Mouse (Mus musculus) megakaryocyte-erythroid progenitor cell, adult 5-6 weeks (primary cell): ENCODE results near the gene Top3a. TPM values are rescaled to one million over a fixed set of nuclear protein-coding genes. Genes with fewer than 3 reads are reported as not detected.
"Not testable (repeated sequence)": the region's sequence is repeated elsewhere in the genome, so short reads cannot be mapped to it uniquely, and the experiment has no call there.

Source experiments
- ATAC-seq: replicated peaks from 2 replicates; pipeline ENCODE4 v1.8.0; 2016; ENCODE audit warnings: mild to moderate bottlenecking, inconsistent platforms; ENCODE audit not compliant: severe bottlenecking, poor library complexity, low FRiP score, low TSS enrichment
- total RNA-seq, 2 experiments: library from RNA; stranded (forward) in 1 of 2; stranded (reverse) in 1 of 2; fragments of 200-1000, 215-1000 nt in 1 of 2; fragments of >200 nt in 1 of 2; fragmentation: Nextera tagmentation in 1 of 2; gene quantifications; 2 replicates each; pipeline ENCODE4 v1.2.3; 2014 to 2017

Top3a gene
- total RNA-seq (2014; fragmentation: Nextera tagmentation) = 17.9 and 18.8 TPM in 2 replicates
- total RNA-seq (2017) = 19.8 and 24.8 TPM in 2 replicates

DNA sequence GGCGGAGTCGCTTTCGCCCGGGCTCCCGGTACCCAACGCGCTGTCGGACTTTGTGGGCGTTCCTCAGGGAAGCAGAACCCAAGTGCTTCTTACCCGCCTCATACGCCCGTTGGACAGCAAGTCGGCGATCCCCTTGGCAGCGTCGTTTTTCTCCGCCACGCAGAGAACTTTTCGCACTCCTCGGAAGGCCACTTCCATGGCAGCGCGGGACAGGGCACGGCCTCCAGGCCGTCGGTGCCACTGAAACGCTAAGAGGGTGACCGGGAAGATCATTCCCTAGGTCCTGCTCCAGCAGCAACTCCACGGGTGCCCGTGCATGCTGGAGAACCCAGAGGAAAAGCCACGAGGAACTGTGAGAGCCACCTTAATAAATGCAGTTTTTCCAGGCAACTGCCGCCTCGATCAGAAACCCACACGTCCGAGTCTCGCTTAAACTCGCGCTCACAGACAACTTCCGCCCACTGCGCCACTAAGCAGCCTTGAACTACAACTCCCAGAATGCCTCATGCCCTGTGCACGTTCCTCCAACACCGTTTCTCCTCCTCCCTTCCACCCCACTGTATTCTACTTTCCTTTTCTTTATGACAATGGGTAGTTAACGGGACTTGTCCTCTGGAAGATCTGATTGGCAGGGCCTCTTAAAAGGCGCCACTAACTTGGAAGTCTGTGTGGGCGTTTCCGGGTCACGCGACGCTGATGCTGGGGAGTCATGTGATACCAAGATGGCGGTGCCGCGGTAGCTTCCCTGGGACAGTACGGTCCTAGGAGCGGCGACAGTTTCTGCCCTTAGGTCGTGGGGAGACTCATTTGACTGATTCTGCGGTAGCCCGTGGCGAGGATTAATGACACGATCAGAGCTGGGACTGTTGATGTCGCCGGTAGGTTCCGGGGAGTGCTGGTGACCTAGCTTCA is at the start of gene Top3a, which contains the start of gene Smcr8:
Top3a (minus strand) TSS at position 537 of the 912 bp plus-strand sequence.
Smcr8 (plus strand) TSS at position 696 of the 912 bp plus-strand sequence.
- ATAC-seq = peak; percentile 93

DNA sequence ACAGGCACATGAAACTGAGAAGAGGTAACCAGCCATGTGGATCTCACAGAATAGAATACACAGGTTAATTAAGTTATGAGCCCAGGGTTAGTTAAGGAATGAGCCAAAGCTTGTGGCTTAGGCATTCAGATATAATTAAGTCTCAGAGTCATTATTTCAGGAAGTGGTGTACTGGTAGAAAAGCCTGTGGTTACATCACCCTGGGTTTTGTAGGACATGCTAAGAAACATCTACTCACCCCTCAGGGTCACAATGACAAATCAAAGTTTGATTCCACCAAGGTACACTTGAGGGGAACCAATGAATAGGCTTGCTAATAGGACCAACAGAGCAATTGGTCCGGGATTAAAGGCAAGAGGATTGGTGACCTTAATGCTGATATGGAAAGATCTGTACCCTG is 49.5 kb upstream of the Top3a start:
- ATAC-seq = no peak

DNA sequence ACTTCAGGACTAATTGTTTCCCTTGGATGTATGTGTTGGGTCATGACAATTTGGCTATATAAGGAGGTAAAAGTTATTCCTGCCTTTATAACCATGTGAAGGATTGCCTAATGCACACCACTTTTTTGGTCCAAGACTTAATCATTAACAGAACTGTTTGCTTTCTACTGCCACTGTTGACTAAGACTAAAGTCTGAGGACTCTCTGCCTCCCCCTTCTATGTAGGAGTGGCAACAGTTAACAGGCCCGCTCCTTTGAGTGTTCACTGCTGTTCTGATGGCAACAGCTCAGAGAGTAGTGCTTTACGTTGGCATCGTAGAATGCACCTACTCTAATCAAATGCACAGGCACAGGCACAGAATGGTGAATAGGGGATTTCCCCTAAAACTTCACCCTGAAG is 48.0 kb upstream of the Top3a start:
- ATAC-seq = no peak

DNA sequence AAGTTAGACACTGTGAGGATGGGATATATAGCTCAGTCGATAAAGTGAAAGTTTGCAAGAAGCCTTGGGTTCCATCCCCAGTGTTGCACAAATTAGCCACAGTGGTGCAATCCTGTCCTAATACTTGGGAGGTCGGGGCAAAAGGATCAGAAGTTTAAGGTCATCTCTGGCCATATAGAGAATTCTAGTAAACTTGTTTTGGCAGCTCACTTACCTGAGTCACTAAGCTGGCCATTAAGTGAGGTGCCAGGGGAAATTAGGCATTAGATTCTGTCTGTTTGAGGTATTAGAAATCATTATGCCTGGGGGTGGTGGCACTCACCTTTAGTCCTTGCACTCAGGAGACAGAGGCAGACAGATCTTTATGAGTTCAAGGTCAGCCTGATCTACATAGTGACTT is 46.6 kb upstream of the Top3a start:
- no peak for ATAC-seq

DNA sequence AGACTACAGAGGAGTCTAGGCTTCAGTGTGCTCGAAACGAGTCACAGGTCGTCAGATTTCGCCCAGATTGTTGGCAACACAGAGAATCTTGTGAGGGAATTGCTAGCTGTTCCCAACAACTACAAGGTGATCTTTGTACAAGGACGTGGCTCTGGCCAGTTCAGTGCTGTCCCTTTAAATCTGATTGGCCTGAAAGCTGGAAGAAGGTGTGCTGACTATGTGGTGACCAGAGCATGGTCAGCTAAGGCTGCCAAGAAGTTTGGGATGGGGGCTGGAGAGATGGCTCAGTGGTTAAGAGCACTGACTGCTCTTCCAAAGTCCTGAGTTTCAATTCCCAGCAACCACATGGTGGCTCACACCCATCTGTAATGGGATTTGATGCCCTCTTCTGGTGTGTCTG is 39.2 kb upstream of the Top3a start:
- no peak for ATAC-seq

DNA sequence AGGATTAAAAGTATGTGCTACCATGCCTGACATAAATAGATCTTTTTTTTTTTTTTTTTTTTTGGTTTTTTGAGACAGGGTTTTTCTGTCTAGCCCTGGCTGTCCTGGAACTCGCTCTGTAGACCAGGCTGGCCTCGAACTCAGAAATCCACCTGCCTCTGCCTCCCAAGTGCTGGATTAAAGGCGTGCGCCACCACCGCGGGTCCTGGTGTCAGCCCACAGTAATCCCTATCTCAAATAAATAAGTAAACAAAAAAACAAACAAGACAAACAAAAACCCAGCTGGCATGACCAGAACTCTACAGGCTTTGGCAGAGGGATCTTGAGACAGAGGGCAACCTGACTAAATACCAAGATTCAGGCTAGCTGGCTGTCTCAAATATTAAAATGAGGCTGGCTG is 34.5 kb upstream of the Top3a start, which contains the start of gene Shmt1:
Shmt1 (minus strand) TSS at position 101 of the 400 bp plus-strand sequence.
- ATAC-seq = not testable (repeated sequence)

DNA sequence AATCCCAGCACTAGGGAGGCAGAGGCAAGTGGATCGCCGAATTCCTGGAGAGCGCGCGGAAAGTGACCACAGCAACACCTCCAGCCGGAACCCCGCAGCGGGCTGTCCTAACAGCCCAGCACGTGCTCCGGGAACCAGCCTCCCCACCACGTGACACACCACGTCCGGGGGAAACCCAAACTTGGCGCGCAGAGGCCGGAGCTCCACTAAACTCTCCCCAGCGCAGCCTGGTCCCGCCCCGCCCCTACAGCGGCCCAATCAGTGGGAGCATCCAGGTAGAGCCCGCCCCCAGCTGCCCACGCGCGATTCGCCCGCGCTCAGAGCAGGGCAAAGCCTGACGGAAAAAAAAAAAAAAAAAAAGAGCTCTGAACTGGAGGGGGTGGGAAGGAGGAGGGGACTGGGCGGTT is 33.9 kb upstream of the Top3a start:
- ATAC-seq = peak; percentile 99

DNA sequence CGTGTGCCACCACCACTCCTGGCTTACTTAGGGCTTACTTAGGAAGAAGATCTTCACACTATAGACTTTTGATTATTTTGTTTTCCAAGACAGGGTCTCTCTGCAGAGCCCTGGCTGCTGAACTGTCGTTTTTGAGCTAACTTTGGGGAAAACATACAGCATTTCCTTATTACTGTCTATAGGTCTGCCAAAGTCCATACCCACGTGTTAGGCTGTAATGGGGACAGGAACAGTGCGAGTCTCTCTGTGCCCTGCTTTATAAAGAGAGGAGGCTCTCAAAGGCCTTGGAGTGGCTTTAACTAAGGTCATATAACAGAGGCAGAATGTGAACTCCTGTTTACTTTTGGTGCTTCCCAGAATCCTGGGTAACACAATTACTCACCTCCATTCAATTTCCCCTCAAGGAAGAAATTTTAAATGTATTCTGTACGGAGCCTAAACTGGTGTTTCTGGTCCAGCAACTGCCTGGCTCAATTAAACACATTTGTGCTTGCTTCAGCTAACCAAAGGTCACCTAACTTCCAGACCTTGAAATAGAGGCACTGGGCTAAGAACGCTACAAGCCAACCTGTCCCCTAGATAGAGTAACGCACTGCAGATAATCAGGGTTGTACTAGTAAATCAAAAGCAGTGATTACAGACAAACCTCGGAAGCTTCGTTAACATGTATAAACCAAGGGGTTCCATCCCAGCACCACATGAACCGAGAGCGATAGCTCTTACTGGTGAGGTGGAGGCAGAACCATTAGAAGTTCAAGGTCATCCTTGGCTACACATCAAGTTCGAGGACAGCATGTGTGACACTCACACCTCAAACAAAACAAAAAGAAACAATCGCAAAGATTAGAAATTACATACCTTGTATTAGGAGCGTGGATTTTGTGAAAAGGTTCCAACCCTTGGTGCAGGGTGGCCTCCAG is 33.1 kb upstream of the Top3a start:
- no peak for ATAC-seq

DNA sequence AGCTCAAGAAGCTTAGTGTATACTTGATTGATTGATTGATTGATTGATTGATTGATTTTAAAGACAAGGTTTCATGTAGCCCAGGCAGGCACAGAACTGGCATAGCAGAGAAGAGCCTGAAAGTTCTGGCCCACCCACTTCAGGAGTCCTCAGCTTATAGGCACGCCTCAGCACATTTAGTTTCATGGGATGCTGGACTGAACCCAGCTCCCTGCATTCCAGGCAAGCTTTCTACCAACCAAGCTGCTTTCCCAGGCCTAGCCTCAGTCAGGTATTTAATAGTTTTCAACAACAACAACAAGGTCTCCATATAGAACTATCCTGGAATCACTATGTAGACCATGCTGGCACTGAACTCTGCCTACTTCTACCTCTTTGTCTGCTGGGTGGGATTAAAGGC is 32.4 kb upstream of the Top3a start:
- no peak for ATAC-seq

DNA sequence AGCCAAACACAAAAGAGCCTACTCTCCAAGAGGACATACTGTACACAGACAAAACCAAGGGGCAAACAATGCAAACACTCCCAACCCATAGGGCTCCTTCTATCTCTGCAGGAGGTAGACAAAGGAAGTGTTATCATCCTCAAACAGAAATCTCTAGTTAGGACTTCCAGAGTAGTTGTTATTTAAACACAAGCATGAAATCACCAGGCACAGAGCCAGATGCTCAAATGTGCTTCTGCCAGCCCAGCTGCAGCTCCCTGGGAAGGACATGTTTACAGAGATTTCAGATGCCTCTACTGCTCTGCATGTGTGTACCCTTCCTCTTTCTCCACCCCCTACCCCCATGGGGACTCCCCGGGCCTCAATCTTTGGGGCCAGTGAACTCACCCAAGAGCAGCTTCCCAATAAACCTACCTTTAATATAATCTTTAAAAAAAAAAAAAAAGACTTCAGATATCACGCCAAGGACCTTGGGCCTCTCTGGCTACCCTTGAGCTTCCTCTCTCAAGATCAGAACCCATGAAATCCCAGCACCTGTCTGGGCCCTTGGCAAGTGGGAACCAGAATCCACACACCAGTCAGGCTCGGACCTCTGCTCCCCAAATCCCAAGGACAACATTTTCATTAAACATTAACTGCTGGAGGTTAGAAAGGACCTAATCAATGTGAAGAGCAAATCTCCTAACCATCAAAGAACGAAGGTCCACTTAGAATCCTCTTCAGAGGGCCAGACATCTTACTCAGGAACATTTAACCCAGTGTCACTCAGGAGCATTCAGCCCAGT is 31.3 kb upstream of the Top3a start:
- peak; percentile 73 for ATAC-seq

DNA sequence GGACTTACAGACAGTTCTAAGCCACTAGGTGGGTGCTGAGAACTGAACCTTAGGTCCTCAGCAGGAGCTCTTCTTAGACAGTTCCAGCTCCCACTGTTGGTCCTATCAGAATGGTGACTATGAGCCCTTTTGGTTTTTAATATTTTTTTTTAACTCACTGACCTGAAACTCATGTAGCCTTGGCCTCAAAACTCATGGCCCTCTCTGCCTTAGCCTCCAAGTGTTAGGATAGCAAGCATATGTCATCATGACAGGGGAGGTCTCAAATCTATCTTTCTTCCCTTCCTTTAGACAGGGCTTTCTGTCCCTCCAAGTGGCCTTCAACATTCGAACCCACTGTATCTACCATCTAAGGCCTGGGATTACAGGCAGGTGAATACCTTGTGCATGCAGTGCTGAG is 23.7 kb upstream of the Top3a start:
- ATAC-seq = no peak

DNA sequence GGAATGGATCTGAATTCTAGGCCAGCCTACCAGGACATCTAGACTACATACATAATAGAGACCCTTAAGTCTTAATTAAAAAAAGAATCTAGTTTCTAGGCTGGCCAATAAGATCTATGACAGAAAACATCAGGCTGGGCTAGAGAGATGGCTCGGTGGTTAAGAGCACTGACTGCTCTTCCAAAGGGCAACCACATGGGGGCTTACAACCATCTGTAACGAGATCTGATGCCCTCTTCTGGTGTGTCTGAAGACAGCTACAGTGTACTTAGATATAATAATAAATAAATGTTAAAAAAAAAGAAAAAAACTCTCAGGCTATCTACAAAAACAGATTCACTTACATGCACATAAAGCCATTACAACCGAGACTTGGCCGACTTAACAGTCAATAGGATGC is 22.8 kb upstream of the Top3a start:
- no peak for ATAC-seq

DNA sequence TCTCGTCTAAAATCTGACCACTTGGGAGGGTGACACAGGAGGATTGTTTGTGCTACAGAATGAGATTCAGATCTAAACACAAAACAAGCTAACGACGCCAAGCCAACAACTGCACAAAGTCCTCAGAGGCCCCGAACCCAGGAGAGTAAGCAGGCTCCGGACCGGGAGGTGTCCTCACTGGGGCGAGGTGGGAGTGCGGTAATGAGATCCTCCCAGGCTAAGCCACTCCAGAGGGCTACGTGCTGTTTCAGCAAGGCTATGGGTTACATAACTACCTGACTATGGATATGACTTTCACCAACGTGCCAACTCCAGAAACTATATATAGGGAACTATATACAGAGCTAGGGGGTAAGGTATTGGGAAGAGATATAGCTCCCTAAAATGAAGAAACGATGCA is 19.2 kb upstream of the Top3a start:
- no peak for ATAC-seq

DNA sequence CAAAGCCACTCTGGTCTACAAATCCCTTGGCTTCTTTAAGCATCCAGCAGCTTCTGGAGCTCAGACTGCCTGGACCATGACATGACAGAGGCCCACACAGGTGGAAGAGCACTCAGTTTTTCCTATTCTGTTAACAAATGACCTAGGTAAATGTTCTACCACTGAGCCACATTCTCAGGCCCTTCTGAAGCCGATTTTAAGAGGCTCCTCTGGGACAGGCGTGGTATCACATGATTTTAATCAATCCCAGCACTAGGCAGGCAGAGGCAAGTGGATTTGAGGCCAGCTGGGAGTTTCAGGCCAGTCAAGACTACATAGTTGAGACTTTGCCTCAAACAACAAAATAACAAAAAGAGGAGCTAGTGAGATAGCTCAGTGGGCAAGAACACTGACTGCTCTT is 13.3 kb upstream of the Top3a start:
- no peak for ATAC-seq

DNA sequence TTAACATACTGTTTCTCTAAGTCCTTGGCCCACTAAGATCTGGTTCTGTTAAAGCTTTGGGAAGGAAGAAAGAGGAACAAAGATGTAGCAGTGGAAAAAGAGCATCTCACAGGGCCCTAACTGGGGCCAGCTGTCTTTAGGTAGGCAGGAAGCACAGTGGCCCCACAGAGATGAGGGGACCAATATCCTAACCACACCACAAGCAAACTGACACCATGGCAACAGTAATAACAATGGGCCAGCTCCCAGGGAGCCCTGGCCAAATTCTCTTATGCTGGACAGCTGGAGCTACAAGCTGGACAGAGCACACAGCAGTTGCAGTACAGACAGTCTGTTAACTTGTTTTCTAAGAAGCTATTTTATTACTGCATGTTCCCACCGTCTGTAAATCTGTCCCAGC is 10.4 kb upstream of the Top3a start:
- no peak for ATAC-seq

DNA sequence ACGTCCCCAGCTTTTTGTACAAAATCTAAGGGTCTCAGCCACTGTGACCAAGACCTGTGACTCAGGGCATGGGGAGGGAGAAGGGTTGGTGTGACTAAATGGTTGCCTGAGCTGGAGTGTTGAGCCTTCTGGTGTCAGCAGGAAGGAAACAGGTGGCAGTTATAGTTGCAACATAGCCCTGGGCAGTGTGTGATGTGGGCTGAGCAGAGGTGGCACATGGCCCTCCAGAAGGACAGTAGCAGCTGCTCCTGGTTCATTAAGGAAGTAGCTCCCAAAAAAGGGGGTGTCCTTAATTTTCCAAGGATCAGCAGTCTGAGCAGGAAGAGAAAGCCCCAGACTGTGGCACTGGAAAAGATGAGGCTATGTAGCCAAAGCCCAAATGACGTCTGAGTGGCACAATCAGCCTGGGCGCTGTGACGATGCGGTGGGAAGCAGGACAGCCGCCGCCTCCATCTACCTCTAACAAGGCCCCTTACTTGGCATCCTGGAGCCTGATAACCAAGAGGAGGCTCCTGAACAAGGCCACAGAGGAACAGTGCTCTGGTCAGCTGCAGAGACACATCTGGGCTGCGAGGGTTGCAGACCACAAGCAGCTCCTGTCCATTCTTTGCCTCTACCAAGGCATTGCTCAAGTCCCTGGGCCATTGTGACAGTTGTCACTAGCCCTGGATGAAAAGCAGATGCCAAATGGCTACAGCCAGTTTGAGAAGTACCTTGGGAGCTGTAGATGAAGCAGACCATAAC is 7.2 kb upstream of the Top3a start:
- no peak for ATAC-seq

DNA sequence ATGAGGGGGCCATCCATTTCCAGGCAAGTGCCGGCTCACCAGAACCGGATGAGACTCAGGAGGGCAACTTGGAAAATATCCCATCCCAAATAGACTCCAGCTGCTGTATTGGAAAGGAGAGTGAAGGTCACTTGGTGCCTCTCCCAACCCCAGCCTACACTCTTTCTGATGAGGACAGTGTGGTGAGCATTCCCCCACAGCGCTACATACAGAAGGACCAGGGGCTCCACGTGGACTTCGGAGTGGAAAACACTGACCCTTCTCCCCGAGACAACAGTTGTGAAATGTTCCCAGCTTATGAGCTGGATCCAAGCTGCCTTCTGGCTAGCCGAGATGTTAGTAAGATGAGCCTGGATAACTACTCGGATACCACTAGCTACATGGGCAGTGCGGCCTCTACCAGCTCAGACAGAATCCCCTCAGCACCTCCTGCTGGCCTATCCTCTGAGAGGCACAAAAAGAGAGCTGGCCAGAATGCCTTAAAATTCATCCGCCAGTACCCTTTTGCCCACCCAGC is 2.6 kb upstream of the Top3a start:
- ATAC-seq = no peak

DNA sequence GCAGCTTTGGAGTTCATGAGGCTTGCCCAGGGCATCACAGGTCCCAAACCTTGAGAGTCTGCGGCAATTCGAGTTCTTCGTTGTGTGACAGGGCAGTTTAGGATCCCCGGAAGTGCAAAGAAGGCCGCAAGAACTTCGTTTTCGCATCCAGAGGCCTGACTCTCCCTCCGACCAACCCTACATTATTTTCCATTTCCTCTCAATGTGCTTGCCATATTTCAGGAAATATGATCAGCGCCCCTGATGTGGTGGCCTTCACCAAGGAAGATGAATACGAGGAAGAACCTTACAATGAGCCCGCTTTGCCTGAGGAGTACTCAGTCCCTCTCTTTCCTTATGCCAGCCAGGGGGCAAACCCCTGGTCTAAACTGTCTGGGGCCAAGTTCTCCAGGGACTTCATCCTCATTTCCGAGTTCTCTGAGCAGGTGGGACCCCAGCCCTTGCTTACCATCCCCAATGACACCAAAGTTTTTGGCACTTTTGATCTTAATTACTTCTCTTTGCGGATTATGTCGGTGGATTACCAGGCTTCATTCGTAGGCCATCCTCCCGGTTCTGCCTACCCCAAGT is 721 bp upstream of the Top3a start:
- no peak for ATAC-seq
